Mouse (Mus musculus) myocyte (in vitro differentiated cells): ENCODE measurements around the gene Hist1h4i.

Experiments
- CEBPB ChIP-seq: IDR thresholded peaks from 2 replicates; pipeline ENCODE4 v1.6.1; 2011; ENCODE audit warnings: mild to moderate bottlenecking, moderate library complexity; ENCODE audit not compliant: poor library complexity, insufficient read depth, severe bottlenecking
- MAX ChIP-seq: IDR thresholded peaks from one replicate; pipeline ENCODE4 v1.6.1; 2011; ENCODE audit warnings: low read depth, mild to moderate bottlenecking, control low read depth
- MYOD1 ChIP-seq, 3 experiments: IDR thresholded peaks; one replicate each; pipeline ENCODE4 v1.6.1; 2011; ENCODE audit warnings: control low read depth in 2 of 3, low read depth in 2 of 3, mild to moderate bottlenecking in 2 of 3, moderate library complexity in 1 of 3; ENCODE audit not compliant: insufficient read length in 2 of 3, control insufficient read depth in 1 of 3
- MYOG ChIP-seq, 3 experiments: IDR thresholded peaks; one replicate each; pipeline ENCODE4 v1.6.1; 2011; ENCODE audit warnings: control low read depth in 2 of 3, low read depth in 2 of 3, mild to moderate bottlenecking in 2 of 3; ENCODE audit not compliant: insufficient read length in 2 of 3, control insufficient read depth in 1 of 3, insufficient read depth in 1 of 3
- POLR2A ChIP-seq: IDR thresholded peaks from one replicate; pipeline ENCODE4 v1.6.1; 2011; ENCODE audit warnings: low read depth, mild to moderate bottlenecking, control low read depth, moderate library complexity; ENCODE audit not compliant: insufficient read length
- POLR2AphosphoS2 ChIP-seq: IDR thresholded peaks from one replicate; pipeline ENCODE4 v1.6.1; 2011; ENCODE audit warnings: low read depth, control low read depth; ENCODE audit not compliant: insufficient read length
- SRF ChIP-seq: IDR thresholded peaks from one replicate; pipeline ENCODE4 v1.6.1; 2011; ENCODE audit warnings: low read depth; ENCODE audit not compliant: control insufficient read depth, insufficient read length
- TCF12 ChIP-seq: IDR thresholded peaks from one replicate; pipeline ENCODE4 v1.6.1; 2011; ENCODE audit warnings: mild to moderate bottlenecking, control low read depth; ENCODE audit not compliant: poor library complexity, insufficient read depth, severe bottlenecking
- TCF3 ChIP-seq: IDR thresholded peaks from one replicate; pipeline ENCODE4 v1.6.1; 2011; ENCODE audit warnings: low read depth, control low read depth; ENCODE audit not compliant: insufficient read length
- USF1 ChIP-seq: IDR thresholded peaks from one replicate; pipeline ENCODE4 v1.6.1; 2011; ENCODE audit warnings: low read depth, mild to moderate bottlenecking, control low read depth, moderate library complexity

GRCm38 (mm10) chr13:22030493-22030892 lies 10.7 kb downstream of the Hist1h4i start:
- TF ChIP-seq TCF12 (no peak), CEBPB (no peak), POLR2A (no peak), MAX (no peak), USF1 (no peak), TCF3 (no peak), POLR2AphosphoS2 (no peak), MYOD1 (IDR thresholded peaks at IDR 0.05; ENCODE audit: control insufficient read depth in 1 of 3, insufficient read length in 2 of 3, low read depth in 2 of 3) (no peak), MYOG (IDR thresholded peaks at IDR 0.05; ENCODE audit: control insufficient read depth in 1 of 3, insufficient read depth in 1 of 3, insufficient read length in 2 of 3, low read depth in 2 of 3) (no peak), SRF (no peak)
